Mouse (Mus musculus): Measurements from ENCODE around the gene Pnpla1.

Pnpla1 gene

GRCm38 (mm10) chr17:28924957-28925595 lies 66.9 kb downstream of the Pnpla1 start:
- DNase-seq (ENCODE audit: low spot score in 2 of 2), result no peak

DNA sequence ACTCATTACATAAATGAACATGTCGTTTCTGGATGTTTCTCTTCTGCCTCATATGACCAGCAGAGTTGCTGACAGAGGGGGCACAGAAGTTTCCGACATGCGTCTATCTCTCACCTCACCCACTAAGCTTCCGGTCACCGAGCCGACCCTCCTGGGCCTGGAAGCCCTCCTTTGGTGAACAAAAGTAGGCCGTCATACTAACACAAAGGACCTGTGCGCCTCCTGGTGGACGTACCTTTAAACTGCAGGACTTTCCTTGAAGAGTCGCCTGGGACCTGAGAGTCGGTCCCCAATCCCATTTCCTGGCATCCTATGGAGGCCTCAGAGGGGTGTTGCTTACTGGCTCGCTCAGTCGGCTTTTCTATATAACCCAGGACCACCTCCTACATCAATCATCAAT lies 68.2 kb downstream of the Pnpla1 start:
- peak; percentile 52 to 75 for DNase-seq (ENCODE audit: low spot score in 2 of 2)

DNA sequence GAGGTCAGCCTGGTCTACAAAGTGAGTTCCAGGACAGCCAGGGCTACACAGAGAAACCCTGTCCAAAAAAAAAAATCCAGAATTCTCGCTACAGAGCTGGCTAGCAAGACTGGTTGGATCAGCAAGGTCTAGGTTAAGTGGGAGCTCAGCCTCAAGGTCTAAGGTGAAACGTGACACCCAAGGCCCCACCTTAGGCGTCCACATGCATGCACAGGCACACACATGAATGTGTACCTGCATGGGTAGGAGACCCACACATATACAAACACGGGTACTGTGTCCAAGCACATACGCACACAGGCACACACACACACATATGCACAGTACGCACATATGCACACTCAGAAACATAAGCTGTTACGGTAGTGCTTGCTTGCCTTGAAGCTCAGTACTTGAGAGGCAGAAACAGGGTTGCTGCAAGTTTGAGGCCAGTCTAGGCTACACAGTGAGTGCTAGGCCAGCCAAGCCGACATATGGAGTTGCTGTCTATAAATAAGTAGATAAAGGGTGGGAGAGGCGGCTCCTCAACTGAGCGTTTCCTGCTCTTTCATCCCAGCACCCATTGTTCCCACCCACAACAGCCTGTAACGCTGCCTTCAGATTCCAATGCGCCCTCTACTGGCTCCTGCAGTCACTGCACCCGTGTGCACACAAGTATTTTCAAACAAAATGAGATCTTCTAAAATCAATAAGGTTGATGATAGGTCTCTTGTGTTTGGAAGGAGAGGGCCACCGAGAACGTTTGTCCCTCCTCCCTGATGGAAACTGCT lies 68.8 kb downstream of the Pnpla1 start:
- peak; percentile 32 to 40 for DNase-seq (ENCODE audit: low spot score in 2 of 2)

- DNase-seq (ENCODE audit: low spot score in 2 of 2), result peak in 1 of 2 experiments; percentile 44
Observed at GRCm38 (mm10) chr17:28928004-28928403, 69.8 kb downstream of the Pnpla1 start.

GRCm38 (mm10) chr17:28929369-28929768 lies 71.2 kb downstream of the Pnpla1 start:
- DNase-seq (ENCODE audit: low spot score in 2 of 2), result no peak

DNA sequence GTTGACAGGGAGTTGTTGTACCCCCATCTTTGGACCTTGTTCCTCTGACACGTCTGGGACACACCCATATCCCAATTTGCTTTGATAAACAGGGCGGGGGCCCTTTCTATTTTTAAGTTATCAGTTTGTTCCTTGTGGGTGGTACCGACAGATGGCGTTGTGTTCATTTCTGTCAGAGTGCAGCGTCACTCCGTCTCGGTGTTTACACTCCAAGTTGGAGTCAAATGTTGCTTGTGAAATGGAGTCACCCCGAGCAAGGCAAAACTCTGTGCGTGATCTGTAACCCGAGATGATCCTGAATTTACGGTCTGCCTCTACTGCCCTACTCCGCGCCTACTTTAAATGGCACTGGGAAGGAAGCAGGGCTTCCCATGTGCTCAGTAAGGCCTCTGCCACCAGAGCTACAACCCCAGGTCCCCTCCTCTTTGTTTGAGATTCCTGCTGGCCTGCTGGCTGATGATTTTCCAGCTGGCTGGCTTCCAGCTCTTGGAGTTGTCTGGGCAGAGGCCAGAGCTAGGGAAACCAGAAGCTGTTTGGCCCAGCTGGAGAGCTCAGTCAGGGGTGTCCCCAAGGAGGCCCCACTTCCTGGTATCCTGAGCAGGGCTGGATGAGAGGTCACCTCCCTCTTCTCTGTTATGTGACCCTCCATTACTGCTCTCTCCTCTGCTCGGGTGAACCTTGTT lies 72.3 kb downstream of the Pnpla1 start:
- peak; percentile 93 to 95 for DNase-seq (ENCODE audit: low spot score in 2 of 2)

DNA sequence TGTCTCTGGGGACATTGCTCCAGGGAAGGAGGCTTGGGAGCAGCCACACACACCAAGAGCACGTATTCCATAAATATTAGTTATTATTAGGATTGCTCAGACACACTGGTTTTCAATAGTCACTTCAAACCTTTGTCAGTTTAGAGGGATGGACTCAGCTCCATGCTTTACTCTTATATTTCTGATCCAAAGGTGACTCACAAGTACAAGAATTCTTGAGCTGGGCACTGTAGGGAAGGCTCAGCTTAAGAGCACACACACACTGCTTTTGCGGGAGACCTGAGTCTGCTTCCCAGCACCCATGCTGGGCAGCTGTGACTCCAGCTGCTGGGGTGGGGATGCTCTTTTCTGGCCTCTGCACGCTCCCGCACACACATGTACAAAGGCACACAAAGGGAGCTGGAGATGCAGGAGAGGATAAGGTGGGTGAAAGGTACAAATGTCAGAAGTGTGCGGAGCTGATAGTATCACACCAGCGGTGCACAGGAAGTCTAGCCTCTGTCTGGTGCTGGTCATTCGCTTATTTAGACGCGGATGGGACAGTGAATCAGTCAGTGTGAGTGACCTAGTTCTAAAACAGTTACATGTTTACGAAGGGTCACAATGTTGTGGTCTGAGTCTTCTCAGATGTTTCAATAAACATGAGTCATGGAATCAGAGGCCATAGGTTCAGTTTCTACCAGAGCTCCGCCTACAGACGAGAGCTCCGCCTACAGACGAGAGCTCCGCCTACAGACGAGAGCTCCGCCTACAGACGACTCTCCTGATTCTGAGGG lies 73.4 kb downstream of the Pnpla1 start:
- no peak for DNase-seq (ENCODE audit: low spot score in 2 of 2)

GRCm38 (mm10) chr17:28932274-28932673 lies 74.1 kb downstream of the Pnpla1 start:
- no peak for DNase-seq (ENCODE audit: low spot score in 2 of 2)

GRCm38 (mm10) chr17:28934120-28934916 lies 76.1 kb downstream of the Pnpla1 start:
- no peak for DNase-seq (ENCODE audit: low spot score in 2 of 2)

DNA sequence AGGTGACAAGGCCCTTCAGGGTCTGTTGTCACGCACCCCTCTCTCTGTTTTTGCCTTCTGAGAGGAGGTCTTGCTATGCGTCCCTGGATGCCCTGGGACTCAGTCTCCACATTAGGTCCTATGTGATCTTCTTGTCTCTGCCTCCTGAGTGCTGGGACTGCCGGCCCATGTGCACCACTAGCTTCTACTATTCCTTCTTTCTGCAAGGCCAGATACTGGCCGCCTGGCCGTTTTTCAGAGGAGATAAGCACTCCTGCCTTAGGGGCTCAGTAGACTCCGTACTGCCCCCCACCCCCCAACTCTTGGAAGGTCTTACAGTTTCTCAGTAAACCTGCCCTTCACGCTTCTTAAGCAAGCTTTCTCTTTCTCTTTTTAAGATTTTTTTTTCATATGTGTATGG lies 77.9 kb downstream of the Pnpla1 start:
- DNase-seq (ENCODE audit: low spot score in 2 of 2), result no peak

DNA sequence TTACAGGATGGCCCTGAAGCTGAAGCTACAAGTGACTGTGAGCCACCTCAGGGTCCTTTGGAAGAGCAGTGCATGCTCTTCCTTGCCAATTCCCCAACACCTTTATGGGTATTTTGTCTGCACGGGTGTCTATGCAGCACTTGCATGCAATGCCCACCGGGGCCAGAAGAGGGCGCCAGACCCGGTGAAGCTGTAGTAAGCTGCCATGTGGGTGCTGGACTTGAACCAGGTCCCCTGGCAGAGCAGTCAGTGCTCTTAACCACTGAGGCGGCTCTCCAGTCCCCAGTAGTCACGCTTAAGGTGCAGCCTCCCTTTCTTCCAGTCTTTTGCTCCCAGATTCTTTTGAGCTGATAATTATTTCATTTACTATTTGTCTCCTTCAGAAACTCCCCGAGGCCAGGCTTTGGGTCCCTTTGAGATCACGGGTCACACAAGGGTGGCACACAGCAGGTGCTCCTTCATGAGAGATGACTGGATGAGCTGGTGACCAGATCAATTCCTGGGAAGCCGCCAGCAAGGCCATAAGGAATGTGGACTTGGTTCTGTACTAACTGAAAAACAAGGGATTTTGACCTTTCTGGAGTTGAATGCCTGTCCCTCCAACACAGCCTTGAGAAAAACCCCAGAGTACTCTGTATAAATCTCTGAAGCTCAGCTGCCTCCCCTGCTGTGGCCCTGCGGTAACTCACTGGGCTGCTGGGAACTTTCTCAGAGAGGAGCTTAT lies 78.6 kb downstream of the Pnpla1 start:
- DNase-seq (ENCODE audit: low spot score in 2 of 2), result no peak
